Mouse (Mus musculus): ENCODE data around the gene Sirt2. TPM values are rescaled to one million over a fixed set of nuclear protein-coding genes. Genes with fewer than 3 reads are reported as not detected.

Gene Sirt2
- total RNA-seq, 2 experiments from 2014 or later, result 62.8 to 66.2 TPM

DNA sequence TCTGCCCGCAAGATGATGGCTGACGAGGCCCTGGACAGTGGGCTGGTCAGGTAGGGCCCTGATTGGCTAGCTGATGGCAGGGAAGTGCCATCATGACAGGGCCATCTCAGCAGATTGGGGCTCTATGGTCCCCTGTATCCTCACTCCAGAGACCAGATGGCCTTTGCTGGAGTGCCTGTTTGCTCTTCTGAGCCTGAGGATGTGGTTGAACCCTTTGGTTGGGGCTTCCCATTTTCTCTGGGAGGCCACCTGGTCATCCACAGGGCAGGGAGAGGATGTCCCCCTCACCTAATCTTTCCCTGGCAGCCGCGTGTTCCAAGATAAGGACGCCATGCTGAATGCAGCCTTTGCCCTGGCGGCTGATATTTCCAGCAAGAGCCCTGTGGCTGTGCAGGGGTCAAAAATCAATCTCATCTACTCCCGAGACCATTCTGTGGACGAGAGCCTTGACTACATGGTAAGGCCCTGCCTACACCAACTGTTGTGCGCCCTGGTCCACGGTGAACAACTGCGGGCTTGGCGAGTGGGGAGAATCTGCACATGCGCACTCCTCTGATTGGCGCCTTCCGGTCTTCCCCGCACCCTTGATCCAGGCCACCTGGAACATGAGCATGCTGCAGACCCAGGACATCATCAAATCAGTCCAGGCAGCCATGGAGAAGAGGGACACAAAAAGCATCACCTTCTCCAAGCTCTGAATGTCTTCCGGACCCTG lies 65.0 kb downstream of the Sirt2 start:
- DNase-seq (ENCODE audit: low spot score in 2 of 2), result peak in 1 of 2 experiments; percentile 2

DNA sequence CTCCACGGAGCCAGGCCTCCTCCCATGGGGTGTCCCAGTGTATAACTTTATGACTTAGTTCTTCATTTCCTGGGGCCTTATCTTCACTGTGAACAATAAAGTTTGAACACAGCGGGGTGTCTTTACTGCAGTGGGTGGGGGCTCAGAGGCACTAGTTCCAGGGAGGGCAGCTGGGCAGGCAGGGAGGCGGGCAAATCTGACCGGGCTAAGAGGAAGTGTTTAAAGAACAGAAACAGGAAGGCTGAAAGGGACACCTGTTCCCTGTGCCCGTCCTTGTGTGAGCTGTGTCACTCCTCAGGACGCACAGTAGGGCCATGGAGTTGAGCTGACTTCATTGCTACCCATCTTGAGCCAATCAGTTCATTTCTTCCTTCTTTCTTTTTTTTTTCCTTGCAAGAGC lies 65.6 kb downstream of the Sirt2 start:
- peak in 1 of 2 experiments; percentile 2 for DNase-seq (ENCODE audit: low spot score in 2 of 2)

DNA sequence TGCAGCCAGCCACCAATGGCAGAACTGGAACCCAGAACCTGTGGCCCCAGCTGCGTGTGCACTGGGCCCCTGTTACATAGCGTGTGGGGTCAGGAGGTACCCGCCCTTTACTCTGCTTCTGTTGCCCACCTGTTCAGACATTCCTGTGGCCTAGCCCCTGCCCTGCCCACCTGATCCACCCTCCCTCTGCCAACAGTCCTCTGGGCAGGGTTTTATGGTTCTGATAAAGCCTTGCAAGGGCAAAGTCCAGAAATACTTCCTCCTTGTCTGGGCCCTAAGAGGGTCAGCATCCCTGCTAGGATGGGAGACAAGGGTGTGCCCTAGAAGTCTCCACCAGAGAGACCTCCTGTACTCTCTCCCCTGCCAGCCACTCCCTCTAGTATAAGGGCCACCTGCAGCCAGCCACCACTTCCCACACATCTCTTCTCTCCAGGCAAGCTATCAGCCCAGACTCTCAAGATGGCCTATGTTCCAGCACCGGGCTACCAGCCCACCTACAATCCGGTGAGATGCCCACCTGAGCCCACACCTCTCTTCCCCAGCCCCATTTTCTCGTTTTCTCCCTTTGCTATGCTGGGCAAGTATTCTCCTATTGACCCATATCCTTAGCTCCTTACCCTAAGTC lies 67.3 kb downstream of the Sirt2 start, which contains the start of gene Lgals4:
Lgals4 (plus strand) TSS at position 132 of the 625 bp plus-strand sequence.
- peak in 1 of 2 experiments; percentile 2 for DNase-seq (ENCODE audit: low spot score in 2 of 2)

DNA sequence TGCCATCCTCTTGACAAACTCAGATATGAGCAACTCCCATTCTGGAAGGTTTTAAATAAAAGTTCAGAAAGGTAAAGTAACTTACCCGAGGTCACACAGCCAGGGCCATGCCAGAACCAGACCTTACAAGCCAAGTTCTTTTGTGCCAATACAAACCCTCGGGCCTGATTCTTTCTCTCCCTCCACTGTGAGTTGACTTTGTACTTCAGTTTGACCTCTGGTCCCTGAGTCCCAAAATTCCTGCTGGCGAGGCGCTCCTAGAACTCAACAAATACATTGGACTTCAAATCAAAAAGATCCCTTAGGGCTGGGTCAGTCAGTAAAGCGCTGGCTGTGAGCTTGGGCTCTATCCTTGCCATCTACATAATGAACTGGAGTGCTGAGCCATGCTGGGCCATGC lies 70.4 kb downstream of the Sirt2 start:
- DNase-seq (ENCODE audit: low spot score in 2 of 2), result no peak

Other genes with a start within 250 kb of the Sirt2 start
- not detected for gene Ifnl3, start 243.9 kb upstream of the Sirt2 start, total RNA-seq (2021)
- gene Sycn, start 225.8 kb upstream of the Sirt2 start, total RNA-seq (2021), result 100 to 1,000 TPM in 1 of 2 experiments, not detected in 1; 117 TPM
- gene Nccrp1, start 219.5 kb upstream of the Sirt2 start, total RNA-seq (2021), result not detected
- gene Samd4b, start 168.6 kb upstream of the Sirt2 start, total RNA-seq (2021), result 10 to 100 TPM; 56.0 to 59.0 TPM
- 10 to 100 TPM; 32.0 to 36.6 TPM for gene Pak4, start 168.6 kb upstream of the Sirt2 start, total RNA-seq (2021)
- gene Acp7, start 135.4 kb upstream of the Sirt2 start, total RNA-seq (2021), result not detected
- gene Fbxo27, start 73.9 kb upstream of the Sirt2 start, total RNA-seq (2021), result 1 to 10 TPM; 2.8 to 4.6 TPM
- 10 to 100 TPM; 10.1 to 10.6 TPM for gene Fbxo17, start 49.9 kb upstream of the Sirt2 start, total RNA-seq (2021)
- gene Mrps12, start 24.9 kb upstream of the Sirt2 start, total RNA-seq (2021), result 10 to 100 TPM; 59.7 to 63.5 TPM
- 10 to 100 TPM; 25.0 to 27.0 TPM for gene Sars2, start 24.7 kb upstream of the Sirt2 start, total RNA-seq (2021)
- not detected for gene Ccer2, start 10.6 kb upstream of the Sirt2 start, total RNA-seq (2021)
- gene Nfkbib, start 777 bp downstream of the Sirt2 start, total RNA-seq (2021), result 10 to 100 TPM; 24.6 to 27.3 TPM
- gene Rinl, start 22.2 kb downstream of the Sirt2 start, total RNA-seq (2021), result 1 to 10 TPM; 2.2 to 4.2 TPM
- gene Hnrnpl, start 41.8 kb downstream of the Sirt2 start, total RNA-seq (2021), result 100 to 1,000 TPM; 722 to 725 TPM
- 100 to 1,000 TPM; 327 to 392 TPM for gene Ech1, start 58.5 kb downstream of the Sirt2 start, total RNA-seq (2021)
- 10 to 100 TPM; 29.2 to 33.2 TPM for gene Lgals4, start 67.1 kb downstream of the Sirt2 start, total RNA-seq (2021)
- gene Lgals7, start 97.1 kb downstream of the Sirt2 start, total RNA-seq (2021), result 1 to 10 TPM; 3.9 TPM
- under 1 TPM; 0.11 to 0.17 TPM for gene Capn12, start 114.7 kb downstream of the Sirt2 start, total RNA-seq (2021)
- gene Actn4, start 195.6 kb downstream of the Sirt2 start, total RNA-seq (2021), result 100 to 1,000 TPM; 220 to 242 TPM
- gene Eif3k, start 215.1 kb downstream of the Sirt2 start, total RNA-seq (2021), result 100 to 1,000 TPM; 308 to 312 TPM
- 1 to 10 TPM; 2.5 to 3.6 TPM for gene Map4k1, start 215.3 kb downstream of the Sirt2 start, total RNA-seq (2021)